Mouse (Mus musculus) mature B cell (primary cell): ENCODE results near the gene Hoxa5.

Source experiments
- in situ Hi-C: fragments of 300-500 bp; cut with MboI; formaldehyde crosslinking; loops from 2 replicates; pipeline ENCODE4 v1.14.3; 2019

The Hoxa5 gene

DNA sequence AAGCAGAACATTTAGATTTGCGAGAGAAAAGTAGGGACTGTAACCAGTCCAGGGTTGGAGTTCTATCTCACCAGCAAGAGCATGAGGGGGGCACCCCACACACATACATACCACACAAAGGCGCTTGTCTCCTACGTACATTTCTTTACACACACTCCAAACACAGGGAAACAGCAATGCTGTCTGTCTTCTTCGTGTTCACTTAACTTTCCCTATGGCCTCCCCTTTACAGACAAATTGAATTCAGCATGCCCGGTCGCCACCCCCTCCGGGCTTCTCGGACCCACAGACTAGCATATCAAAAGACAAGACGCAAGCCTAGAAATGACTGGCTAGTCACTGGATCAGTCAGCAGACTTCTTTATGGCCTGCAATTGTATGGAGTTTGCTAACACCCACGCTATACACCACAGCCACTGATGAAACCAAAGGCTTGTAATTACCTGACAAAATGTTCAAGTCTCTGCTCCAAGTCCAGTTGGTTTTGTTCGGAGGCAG, 24.1 kb downstream of the Hoxa5 start:
- in situ Hi-C loops, result no loop called here

GRCm38 (mm10) chr6:52179690-52180089, 24.7 kb downstream of the Hoxa5 start:
- in situ Hi-C loops, result no loop called here

- in situ Hi-C loops, result no loop called here
These were observed 25.3 kb downstream of the Hoxa5 start for GRCm38 (mm10) chr6:52178918-52179665.

DNA sequence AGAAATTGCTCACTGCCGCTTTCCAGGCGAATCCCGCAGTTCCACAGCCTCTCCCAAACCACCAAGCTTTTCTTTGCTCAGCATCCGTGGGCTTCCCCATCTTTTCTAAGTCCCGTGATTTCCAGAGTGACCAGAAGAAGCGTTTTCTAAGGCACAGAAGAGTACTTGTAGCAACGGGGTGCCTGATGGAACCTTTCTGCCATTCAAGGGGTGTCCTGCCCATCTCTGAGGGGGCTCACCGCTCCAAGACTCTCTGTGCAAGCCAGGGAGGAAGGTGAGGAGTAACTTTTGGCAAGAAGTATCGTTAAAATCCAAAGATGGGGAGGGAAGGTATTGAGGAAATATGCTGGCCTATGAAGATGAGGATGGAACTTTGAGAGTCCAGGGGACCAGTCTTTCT, 26.6 kb downstream of the Hoxa5 start:
- in situ Hi-C loops, result no loop called here

DNA sequence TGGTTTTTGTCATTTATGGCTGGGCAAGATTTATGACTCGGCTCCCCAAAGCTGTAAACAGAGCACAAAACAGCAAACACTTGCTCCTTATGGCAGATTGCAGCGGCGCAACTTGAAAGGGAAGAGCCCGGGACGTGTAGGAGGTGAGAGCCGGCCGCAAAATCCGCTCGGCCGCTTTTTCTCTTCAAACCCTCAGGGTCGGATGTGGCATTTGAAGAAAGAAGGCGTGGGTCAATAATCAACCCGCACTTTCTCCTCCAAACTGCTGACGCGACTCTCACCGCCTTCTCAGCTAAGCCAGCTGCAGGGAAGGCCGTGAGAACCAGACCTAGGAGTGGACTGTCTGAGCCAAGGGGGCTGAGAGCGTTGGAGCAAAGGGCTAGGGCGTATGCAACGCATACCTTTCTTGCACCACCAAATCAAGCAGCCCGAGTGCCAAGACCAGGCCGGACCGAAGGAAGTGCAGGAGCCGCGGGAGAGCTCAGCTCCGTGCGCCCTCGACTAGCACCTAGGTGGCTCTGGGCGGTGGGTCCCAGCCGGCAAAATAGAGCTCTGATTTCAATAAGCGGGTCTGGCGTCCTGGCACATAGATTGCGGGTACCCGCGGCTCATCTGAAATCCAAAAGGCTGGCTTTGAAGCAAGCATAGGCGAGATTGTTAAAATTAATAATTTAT, 27.2 kb downstream of the Hoxa5 start, which contains the start of gene 5730596B20Rik:
Gene 5730596B20Rik (plus strand): TSS at position 438 of the 675 bp plus-strand sequence.
- in situ Hi-C loops, result no loop called here

DNA sequence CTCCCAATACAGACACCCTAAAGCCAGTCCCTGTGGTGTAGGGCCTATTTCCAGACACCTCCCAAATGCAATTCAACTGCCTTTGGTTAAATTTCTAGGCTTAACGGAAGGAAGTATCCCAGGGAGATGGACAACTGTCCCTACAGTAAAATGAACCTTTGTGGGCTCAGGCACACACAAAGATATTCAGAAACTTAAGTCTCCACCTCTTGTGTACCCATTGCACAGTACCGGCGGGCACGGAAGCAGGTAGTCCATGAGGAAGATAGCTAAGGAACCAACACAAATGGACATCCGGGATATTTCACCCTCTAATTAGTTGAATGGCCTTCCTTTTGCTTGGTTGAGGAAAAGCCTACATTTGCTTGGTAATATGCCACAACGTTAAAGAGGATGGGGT, 28.0 kb downstream of the Hoxa5 start:
- in situ Hi-C loops, result no loop called here

DNA sequence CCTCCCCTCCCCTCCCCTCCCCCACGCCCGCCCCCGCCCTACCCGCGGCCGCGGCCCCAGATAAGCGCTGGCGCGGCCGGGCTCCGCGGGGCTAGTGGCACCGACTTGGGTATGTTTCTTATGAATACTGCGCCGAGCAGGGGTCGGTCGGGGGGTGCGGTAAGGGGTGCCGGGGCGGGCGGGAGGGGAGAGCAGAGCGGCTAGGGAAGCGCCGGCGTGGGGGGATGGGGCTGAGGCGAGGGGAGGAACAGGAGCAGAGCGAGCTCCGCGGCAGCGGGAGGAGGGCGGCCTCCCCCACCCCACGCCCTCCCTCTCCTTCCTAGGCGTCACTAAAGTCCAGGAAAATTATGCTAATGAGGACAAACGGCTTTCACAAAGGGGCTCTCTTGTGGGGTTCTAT, 28.5 kb downstream of the Hoxa5 start:
- in situ Hi-C loops, result no loop called here

GRCm38 (mm10) chr6:52174968-52175751, 29.2 kb downstream of the Hoxa5 start:
- in situ Hi-C loops, result no loop called here

GRCm38 (mm10) chr6:52173648-52174047, 30.7 kb downstream of the Hoxa5 start:
- in situ Hi-C loops, result no loop called here

DNA sequence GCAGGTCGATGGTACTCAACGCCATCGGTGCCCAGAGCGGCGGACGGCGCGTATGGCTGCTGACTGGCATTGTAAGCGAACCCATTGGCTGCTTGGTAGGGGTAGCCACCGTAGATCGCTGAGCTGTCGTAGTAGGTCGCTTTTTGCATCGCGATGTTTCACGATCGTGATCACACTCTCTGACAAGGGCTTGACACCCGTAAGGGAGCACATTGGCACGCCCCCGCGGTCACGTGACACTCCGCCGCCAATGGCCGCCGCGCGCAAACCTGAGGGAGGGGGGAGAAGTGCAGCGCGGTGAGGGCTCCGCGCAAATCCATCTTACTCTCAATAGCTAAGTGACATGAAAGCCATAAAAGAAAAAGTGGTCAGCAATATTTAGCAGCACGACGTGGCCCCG, 31.9 kb downstream of the Hoxa5 start:
- in situ Hi-C loops, result no loop called here

DNA sequence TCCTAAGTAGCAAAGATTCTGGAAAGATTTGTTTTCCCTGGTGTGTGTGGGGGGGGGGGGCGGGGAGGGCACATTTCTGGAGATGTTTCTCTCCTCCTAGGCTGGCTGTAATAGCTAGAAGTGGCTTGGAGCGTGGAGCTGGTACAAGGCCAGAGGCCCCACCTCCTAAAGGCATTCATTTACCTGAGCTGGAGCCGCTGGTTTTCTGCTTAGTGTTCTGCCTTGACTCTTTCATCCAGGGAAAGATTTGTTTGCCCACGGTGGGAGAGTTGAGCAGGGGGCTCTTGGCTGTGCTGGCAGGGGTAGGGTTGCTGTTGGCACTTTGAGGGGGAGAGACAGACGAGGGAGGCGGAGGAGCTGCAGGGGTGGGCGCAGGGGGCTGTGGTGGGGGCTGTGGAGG, 32.4 kb downstream of the Hoxa5 start:
- in situ Hi-C loops, result no loop called here

DNA sequence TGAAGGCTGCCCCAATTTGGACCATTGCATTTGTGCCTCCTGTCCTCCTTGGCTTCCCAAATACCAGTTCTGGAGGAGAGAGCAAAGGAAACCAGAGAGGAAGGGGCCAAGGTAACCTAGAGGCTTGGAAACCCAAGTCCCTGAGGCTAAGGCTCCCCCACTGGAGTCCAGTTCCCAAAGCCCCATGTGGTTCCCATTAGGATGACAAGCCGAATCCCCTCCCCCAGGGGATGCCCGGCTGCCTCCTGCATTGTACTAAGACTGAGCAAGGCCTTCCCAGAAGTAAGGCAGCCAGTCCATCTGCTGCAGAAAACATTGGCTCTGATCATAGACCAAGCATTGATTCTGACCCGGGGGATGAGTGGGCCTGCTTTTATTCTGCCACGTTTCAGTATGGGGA, 33.1 kb downstream of the Hoxa5 start:
- in situ Hi-C loops, result no loop called here

DNA sequence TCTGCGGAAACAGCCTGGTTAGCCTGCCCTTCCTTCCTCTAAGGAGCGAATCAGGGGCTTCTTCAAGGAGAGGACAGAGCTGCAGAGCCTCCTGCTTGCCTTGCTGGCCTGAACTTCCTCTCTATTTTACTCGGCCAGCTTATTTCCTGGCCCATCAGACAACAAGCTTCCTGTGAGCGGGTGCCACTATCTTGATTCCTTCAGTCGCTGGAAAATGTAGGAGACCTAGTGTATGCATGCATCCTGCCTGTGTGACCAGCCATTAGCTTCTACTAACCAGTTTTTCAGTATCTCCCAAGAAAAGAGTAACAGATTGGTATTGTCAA, 33.5 kb downstream of the Hoxa5 start:
- in situ Hi-C loops, result no loop called here

DNA sequence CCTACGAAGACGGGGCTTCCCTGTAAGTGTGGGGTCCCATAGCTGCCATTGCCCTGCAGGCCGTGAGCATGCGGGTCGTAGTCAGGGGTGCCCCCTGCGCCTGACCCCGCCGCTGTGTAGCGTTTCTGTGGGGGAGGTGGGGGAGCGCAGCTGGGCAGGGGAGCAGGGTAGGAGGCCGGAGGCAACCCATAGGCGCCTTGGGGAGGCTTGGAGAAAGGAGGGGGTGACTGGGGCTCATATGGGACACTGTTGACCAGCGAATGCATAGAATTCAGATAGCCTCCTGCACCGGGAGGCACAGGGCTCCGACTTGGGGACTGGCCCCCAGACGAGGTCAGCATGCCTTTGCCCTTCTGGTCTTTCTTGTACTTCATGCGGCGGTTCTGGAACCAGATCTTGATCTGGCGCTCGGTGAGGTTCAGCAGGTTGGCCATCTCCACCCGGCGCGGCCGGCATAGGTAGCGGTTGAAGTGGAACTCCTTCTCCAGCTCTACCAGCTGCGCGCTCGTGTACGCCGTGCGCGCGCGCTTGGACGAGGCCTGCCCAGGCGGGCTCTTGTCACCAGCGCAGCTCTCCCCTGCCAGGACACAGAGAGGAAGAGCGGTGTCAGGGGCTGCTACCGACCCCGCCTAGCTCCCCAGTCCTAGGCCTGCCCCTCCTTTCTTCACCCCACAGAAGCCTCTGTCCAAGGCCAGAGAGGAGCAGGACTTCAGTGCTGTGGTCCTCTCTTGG, 34.1 kb downstream of the Hoxa5 start:
- in situ Hi-C loops, result no loop called here

GRCm38 (mm10) chr6:52169499-52170165, 34.8 kb downstream of the Hoxa5 start:
- in situ Hi-C loops, result no loop called here

GRCm38 (mm10) chr6:52168191-52169055, 36.0 kb downstream of the Hoxa5 start:
- in situ Hi-C loops, result no loop called here

- in situ Hi-C loops, result no loop called here
These were observed 36.6 kb downstream of the Hoxa5 start for GRCm38 (mm10) chr6:52167736-52168161.

- in situ Hi-C loops, result no loop called here
These were observed 37.2 kb downstream of the Hoxa5 start for GRCm38 (mm10) chr6:52167176-52167575.

- in situ Hi-C loops, result no loop called here
These were observed 37.8 kb downstream of the Hoxa5 start for GRCm38 (mm10) chr6:52166431-52167077.
